ENCODE assay signal across 8 mouse cellular contexts in the genomic region with DNA sequence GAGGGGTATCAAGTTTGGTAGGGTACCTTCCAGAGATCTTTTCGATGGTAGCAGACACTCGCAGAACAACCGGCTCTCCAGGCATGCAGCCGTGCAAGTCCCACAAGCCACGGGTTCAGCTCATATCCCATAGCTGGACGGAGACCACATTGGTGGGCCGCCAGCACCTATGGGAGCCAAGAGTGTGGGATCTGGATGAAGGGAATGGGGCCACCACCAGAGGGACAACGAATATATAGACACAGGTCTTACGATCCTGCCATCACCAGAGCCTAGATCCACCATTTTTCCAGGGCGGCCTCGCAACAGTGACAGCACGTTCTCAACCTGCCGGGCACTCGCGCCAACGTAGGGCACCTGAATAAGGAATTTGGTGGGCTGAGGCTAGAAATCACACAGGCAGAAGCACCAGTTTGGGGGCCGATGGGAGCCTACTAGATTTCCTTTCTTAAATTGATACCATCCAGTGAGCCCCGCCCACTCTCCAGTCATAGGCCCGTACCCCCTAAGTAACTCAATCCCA. TPM values are rescaled to one million over a fixed set of nuclear protein-coding genes. Genes with fewer than 3 reads are reported as not detected.
DNase-seq lines count a peak whose midpoint lies in the region; ATAC-seq and TF ChIP-seq lines count a peak whose summit lies in the region.
"Had no signal": no experiment of that assay in that cellular context is flagged by ENCODE, and none has a peak within 500 bp of the region (broad histone marks: within the 10 kb centered on the region; RNA-seq: fewer than 3 reads in every experiment).

No protein-coding gene starts in this region.

- peaks cover 9% of the 10 kb centered on the region; the same call in 1 of the 2 replicates for H3K4me1 ChIP-seq in lung, postnatal 0 days (ENCODE audit: insufficient read depth, low read depth, low read length)
- H3K4me1 ChIP-seq in limb, embryonic 12.5 days (replicated peaks): peaks cover 46% of the 10 kb centered on the region

- H3K9ac ChIP-seq in lung, postnatal 0 days (replicated peaks; ENCODE audit: low read depth): peak overlapping the region; percentile 39
- H3K9ac ChIP-seq in limb, embryonic 12.5 days (replicated peaks): peak overlapping the region; percentile 81

- H3K27ac ChIP-seq in lung, postnatal 0 days (ENCODE audit: low read length): no peak overlapping the region
- peak overlapping the region; percentile 89 for H3K27ac ChIP-seq in limb, embryonic 12.5 days

- intact Hi-C loops in gastrocnemius, postnatal 14 days (cut with DNase I; ENCODE audit: low total_unique reads): no loop called here

- peak overlapping the region; percentile 94 for H3K4me2 ChIP-seq in lung, postnatal 0 days (replicated peaks; ENCODE audit: low read depth, low read length)
- peak overlapping the region; percentile 87 for H3K4me2 ChIP-seq in limb, embryonic 12.5 days

- no peaks in the 10 kb centered on the region for H3K9me3 ChIP-seq in lung, postnatal 0 days (ENCODE audit: low read length)
- H3K9me3 ChIP-seq in limb, embryonic 12.5 days: no peaks in the 10 kb centered on the region

- H3K4me3 ChIP-seq in lung, postnatal 0 days (ENCODE audit: low read depth, low read length): peak overlapping the region; percentile 68
- H3K4me3 ChIP-seq in limb, embryonic 12.5 days (replicated peaks): peak overlapping the region; percentile 80

- no peaks in the 10 kb centered on the region for H3K36me3 ChIP-seq in lung, postnatal 0 days (ENCODE audit: insufficient read depth, low read length)
- peaks cover 41% of the 10 kb centered on the region for H3K36me3 ChIP-seq in limb, embryonic 12.5 days

- WGBS in lung, postnatal 0 days: 22% methylated on average over 19 of the region's 19 CpGs
- 31% methylated on average over 19 of the region's 19 CpGs for WGBS in limb, embryonic 12.5 days

- no peaks in the 10 kb centered on the region for H3K27me3 ChIP-seq in lung, postnatal 0 days (replicated peaks; ENCODE audit: insufficient read depth, low read length)
- no peaks in the 10 kb centered on the region for H3K27me3 ChIP-seq in limb, embryonic 12.5 days

- TF ChIP-seq EP300 in lung, postnatal 0 days (IDR thresholded peaks at IDR 0.05): no peak

- no peak for DNase-seq in lung, postnatal 0 days (ENCODE audit: low spot score)
- DNase-seq in lung, postnatal 36 days: no peak
- peak; percentile 41 for DNase-seq in retina, postnatal 1 day
- no peak for DNase-seq in adrenal gland, postnatal 4 days (ENCODE audit: low spot score in 2 of 2)
- no peak for DNase-seq in gastrocnemius, postnatal 14 days

- TF ChIP-seq CTCF in lung, postnatal 0 days (IDR thresholded peaks at IDR 0.05): peak; percentile 18; the same call in 1 of the 2 replicates

- no peak for ATAC-seq in lung, postnatal 0 days
- ATAC-seq in erythroid progenitor cell, adult 5-6 weeks (replicated peaks; ENCODE audit: low FRiP score, poor library complexity, severe bottlenecking): peak; percentile 4
- no peak for ATAC-seq in limb, embryonic 12.5 days (ENCODE audit: insufficient number of reproducible peaks, insufficient read depth, low FRiP score, low TSS enrichment, low read depth)

RNA-seq across cellular contexts. Expression of a gene that starts 1.3 kb away (rescaled TPM):
- 112 and 116 TPM in 2 replicates for polyA plus RNA-seq in lung, postnatal 0 days (2015; fragmentation: Nextera tagmentation; extraction: Ambion mirVana)
- total RNA-seq in erythroid progenitor cell, adult 5-6 weeks (2015; ENCODE audit: low replicate concordance): 38.1 and 51.5 TPM in 2 replicates
- total RNA-seq in erythroid progenitor cell, adult 5-6 weeks (2017; ENCODE audit: low replicate concordance): 5.4 and 16.7 TPM in 2 replicates
- polyA plus RNA-seq in limb, embryonic 12.5 days (2016; fragmentation: Nextera tagmentation; extraction: Ambion mirVana): 68.3 and 71.7 TPM in 2 replicates
- total RNA-seq in adrenal gland, postnatal 4 days (2021): 10 to 100 TPM; 89.1 to 93.5 TPM
- 10 to 100 TPM; 36.1 to 37.9 TPM for total RNA-seq in gastrocnemius, postnatal 14 days (2021)

RNA-seq across cellular contexts. Expression of a gene that starts 4.1 kb away (rescaled TPM):
- not detected in 2 replicates for polyA plus RNA-seq in lung, postnatal 0 days (2015; fragmentation: Nextera tagmentation; extraction: Ambion mirVana)
- not detected in 2 replicates for total RNA-seq in erythroid progenitor cell, adult 5-6 weeks (2015; ENCODE audit: low replicate concordance)
- not detected in 2 replicates for total RNA-seq in erythroid progenitor cell, adult 5-6 weeks (2017; ENCODE audit: low replicate concordance)
- 0.49 TPM in 1 of 2 replicates, not detected in the other for polyA plus RNA-seq in limb, embryonic 12.5 days (2016; fragmentation: Nextera tagmentation; extraction: Ambion mirVana)
- not detected for total RNA-seq in adrenal gland, postnatal 4 days (2021)
- total RNA-seq in gastrocnemius, postnatal 14 days (2021): not detected
- total RNA-seq: common myeloid progenitor, adult 5-6 weeks had no signal

RNA-seq across cellular contexts. Expression of a gene that starts 5.0 kb away (rescaled TPM):
- polyA plus RNA-seq in lung, postnatal 0 days (2015; fragmentation: Nextera tagmentation; extraction: Ambion mirVana): 5.8 and 7.7 TPM in 2 replicates
- total RNA-seq in erythroid progenitor cell, adult 5-6 weeks (2015; ENCODE audit: low replicate concordance): not detected in 2 replicates
- not detected in 2 replicates for total RNA-seq in erythroid progenitor cell, adult 5-6 weeks (2017; ENCODE audit: low replicate concordance)
- 0.13 and 0.39 TPM in 2 replicates for polyA plus RNA-seq in limb, embryonic 12.5 days (2016; fragmentation: Nextera tagmentation; extraction: Ambion mirVana)
- under 1 TPM in 1 of 2 experiments, not detected in 1; 0.22 TPM for total RNA-seq in adrenal gland, postnatal 4 days (2021)
- not detected for total RNA-seq in gastrocnemius, postnatal 14 days (2021)
- total RNA-seq: common myeloid progenitor, adult 5-6 weeks had no signal

RNA-seq across cellular contexts. Expression of a gene that starts 5.6 kb away (rescaled TPM):
- 19.1 and 20.9 TPM in 2 replicates for polyA plus RNA-seq in lung, postnatal 0 days (2015; fragmentation: Nextera tagmentation; extraction: Ambion mirVana)
- total RNA-seq in erythroid progenitor cell, adult 5-6 weeks (2015; ENCODE audit: low replicate concordance): not detected in 2 replicates
- total RNA-seq in erythroid progenitor cell, adult 5-6 weeks (2017; ENCODE audit: low replicate concordance): 5.4 and 5.9 TPM in 2 replicates
- 50.5 and 52.1 TPM in 2 replicates for polyA plus RNA-seq in limb, embryonic 12.5 days (2016; fragmentation: Nextera tagmentation; extraction: Ambion mirVana)
- 10 to 100 TPM; 71.1 to 74.5 TPM for total RNA-seq in adrenal gland, postnatal 4 days (2021)
- total RNA-seq in gastrocnemius, postnatal 14 days (2021): 10 to 100 TPM; 46.6 to 60.9 TPM

RNA-seq across cellular contexts. Expression of a gene that starts 5.9 kb away (rescaled TPM):
- 42.7 and 45.4 TPM in 2 replicates for polyA plus RNA-seq in lung, postnatal 0 days (2015; fragmentation: Nextera tagmentation; extraction: Ambion mirVana)
- 8.6 and 9.6 TPM in 2 replicates for total RNA-seq in erythroid progenitor cell, adult 5-6 weeks (2015; ENCODE audit: low replicate concordance)
- 2.3 and 6.0 TPM in 2 replicates for total RNA-seq in erythroid progenitor cell, adult 5-6 weeks (2017; ENCODE audit: low replicate concordance)
- 89.8 and 97.7 TPM in 2 replicates for polyA plus RNA-seq in limb, embryonic 12.5 days (2016; fragmentation: Nextera tagmentation; extraction: Ambion mirVana)
- total RNA-seq in adrenal gland, postnatal 4 days (2021): 10 to 100 TPM; 51.4 to 53.4 TPM
- total RNA-seq in gastrocnemius, postnatal 14 days (2021): 10 to 100 TPM; 13.9 to 16.1 TPM
